Mouse (Mus musculus) cerebellum, adult 11-12 months (tissue): ENCODE results near the gene Noct.
"Not testable (repeated sequence)": the region's sequence is repeated elsewhere in the genome, so short reads cannot be mapped to it uniquely, and the experiment has no call there.

Experiments used
- DNase-seq: peaks from one replicate; pipeline ENCODE4 v3.0.0; 2022

The Noct gene

DNA sequence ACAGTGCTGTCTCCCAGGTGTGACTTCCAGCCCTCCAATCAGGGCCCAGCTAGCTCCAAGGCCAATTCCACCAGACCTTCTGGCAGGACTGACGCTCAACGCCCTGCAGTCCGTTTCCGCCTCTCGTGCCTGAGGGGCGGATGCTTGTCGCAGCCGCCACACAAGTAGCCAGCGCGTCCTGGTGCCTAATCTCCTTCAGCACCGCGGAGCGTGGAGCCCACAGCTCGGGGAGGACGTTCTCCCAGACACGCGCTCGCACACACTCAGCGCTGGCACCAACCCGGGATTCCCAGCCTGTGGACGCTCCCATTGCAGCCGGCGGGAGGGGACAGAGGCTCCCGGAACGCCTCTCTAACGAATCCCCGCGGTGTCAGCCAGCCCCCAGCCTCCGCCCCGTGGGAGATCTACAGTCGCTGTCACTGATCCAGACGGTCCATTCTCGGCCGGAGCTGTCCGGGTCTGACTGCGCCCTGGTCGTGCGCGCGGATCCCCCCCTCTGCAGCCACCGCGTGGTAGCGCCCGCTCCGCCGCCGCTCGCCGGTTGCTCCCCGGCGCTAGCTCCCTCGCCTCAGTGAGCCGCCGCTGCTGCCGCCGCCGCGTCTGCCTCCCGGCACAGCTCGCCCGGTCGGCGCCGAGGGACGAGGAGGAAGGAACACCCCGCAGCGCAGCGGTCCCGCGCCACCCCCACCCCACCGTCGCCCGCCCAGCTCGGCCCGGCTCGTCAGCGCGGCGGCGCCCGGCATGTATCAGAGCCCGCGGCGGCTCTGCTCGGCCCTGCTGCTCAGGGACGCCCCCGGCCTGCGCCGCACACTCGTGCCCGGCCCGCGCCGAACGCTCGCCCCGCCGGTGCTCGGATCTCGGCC is at the start of gene Noct:
TSS of gene Noct (plus strand) at position 85 of the 863 bp plus-strand sequence.
- DNase-seq, result peak; percentile 93

GRCm38 (mm10) chr3:51178158-51178557 is 46.1 kb upstream of the Noct start:
- no peak for DNase-seq

DNA sequence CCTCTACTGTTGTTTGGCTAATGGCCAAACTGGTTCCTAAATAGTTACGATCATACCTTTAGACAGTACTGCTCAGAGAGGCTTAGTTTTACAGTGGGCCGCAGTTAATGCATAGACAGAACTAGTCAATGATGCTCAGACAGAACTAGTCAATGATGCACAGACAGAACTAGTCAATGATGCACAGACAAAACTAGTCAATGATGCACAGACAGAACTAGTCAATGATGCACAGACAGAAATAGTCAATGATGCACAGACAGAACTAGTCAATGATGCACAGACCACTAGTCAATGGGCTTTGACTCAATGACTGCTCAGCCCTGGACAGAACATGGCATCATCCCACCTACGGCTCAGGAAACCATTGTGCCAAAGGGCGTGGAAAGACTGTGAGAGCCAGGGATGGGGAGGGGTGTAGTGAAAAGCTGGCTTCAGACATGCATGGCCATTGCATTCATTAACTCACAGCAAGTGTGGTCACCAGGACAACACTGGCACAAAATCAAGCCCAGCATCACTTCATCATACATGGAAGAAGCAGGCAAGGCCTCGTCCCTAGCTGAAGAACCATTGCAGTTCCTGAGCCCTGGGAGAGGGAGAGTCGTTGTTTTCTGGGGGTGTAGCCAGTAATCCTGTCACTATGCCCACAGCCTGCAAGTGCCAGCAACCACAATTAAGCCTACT is 44.6 kb upstream of the Noct start:
- no peak for DNase-seq

GRCm38 (mm10) chr3:51180341-51180940 is 43.8 kb upstream of the Noct start:
- no peak for DNase-seq

DNA sequence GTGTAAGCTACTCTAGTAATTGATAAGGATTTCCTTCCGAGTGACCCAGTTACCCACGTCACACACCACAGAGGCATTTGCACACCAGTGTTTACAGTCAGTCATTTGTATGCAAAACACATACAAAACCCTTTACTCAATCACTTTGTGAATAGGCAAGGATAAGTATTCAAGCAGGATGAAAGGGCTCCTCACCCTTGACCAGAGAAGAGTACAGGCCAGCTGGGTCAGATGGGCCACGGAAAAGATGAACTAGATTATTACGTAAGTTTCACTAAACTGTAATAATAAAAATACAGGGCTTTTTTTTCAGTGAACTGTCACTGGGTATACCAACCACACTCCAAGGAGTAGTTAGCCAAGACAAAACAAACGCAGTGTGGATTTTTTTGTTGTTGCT is 41.8 kb upstream of the Noct start:
- no peak for DNase-seq

DNA sequence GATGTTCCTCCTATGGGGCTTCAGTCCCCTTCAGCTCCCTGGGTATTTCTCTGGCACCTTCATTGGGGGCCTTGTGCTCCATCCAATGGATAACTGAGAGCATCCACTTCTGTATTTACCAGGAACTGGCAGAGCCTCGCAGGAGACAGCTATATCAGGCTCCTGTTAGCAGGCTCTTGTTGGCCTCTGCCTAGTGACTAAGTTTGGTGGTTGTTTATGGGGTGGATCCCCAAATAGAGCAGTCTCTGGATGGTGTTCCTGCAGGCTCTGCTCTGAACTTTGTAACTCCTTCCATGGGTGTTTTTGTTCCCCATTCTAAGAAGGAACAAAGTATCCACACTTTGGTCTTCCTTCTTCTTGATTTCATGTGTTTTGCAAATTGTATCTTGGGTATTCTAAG is 40.7 kb upstream of the Noct start:
- DNase-seq, result not testable (repeated sequence)

GRCm38 (mm10) chr3:51183967-51184366 is 40.3 kb upstream of the Noct start:
- DNase-seq, result not testable (repeated sequence)

DNA sequence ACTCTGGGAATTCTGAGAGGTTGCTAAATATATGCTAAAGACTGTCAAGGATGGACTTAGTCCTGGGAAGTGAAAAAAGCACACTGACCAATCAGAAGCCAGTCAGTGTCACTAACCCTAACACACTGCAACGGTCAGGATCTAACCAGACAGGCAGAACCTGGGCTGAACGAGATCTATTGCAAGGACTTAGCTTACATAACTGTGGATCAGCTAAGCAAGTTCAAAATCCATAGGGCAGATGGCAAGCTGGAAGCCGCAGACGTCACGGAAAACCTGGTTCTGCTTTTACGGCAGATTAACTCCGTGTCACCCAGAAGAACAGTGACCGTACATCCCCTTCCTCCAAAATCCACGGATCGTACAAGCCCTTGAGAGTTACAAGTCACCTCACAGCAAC is 39.5 kb upstream of the Noct start:
- DNase-seq, result no peak

GRCm38 (mm10) chr3:51185406-51185805 is 38.8 kb upstream of the Noct start:
- DNase-seq, result no peak

- no peak for DNase-seq
Measured at GRCm38 (mm10) chr3:51194075-51194474, 30.2 kb upstream of the Noct start.

DNA sequence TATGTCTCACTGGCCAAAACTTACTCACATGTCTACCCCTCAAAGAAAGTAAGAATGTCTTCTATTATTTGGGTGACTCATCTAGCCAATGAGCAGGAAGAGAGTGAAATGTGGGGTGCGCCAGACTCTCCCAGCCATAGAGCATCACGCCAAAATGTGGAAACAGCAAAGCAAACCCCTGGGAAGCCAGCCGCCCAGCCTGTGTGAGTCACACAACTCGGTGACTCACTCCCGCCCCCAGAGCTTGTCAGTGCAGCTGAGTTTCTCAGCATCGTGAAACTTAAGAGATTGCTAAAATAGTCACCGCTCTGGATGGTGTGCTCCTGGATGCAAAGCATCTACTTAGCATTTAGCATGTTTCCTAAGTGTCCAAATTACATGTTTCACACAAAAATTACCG is 28.9 kb upstream of the Noct start:
- no peak for DNase-seq

DNA sequence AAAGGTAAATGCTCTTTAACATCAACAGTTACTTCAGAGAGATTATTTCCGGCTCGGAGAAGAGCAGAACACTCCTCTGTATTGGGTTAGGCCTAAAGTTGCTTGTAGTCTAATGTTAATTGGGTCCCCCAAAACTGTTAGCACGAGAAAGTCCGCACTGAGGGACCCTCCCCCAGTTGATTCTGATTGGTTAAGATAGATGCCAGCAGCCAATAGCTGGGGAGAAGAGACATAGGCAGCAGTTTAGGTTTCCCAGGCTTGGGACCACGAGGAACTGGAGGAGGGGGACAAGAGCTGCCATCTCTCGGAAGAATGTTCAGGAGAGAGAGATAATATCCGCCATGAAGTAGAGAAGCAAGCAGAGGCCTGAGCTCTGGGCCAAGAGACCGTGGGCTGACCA is 28.5 kb upstream of the Noct start:
- no peak for DNase-seq

GRCm38 (mm10) chr3:51196724-51197111 is 27.5 kb upstream of the Noct start:
- DNase-seq, result no peak

GRCm38 (mm10) chr3:51197112-51197731 is 27.0 kb upstream of the Noct start:
- DNase-seq, result no peak

GRCm38 (mm10) chr3:51198291-51198690 is 26.0 kb upstream of the Noct start:
- DNase-seq, result no peak

DNA sequence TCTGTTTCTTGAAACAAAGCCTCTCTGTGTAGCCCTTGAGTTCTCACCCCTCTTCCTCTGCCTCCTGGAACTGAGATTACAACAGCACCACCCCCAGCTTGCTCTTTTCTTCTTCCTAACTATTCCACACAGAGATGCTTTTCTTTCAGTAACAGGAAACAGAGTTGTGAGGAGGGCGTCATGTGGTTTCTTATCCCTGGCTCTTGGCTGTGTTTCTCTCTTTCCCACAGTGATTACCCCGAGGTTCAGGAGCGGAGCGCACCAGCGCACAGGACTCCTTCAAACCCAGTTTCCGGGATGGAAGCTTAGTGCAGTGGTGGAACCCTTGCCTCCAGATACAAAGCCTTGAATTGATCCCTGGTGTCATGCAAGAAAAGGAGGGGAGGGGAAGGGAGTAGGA is 25.1 kb upstream of the Noct start:
- DNase-seq, result no peak

GRCm38 (mm10) chr3:51200311-51200710 is 23.9 kb upstream of the Noct start:
- DNase-seq, result no peak

DNA sequence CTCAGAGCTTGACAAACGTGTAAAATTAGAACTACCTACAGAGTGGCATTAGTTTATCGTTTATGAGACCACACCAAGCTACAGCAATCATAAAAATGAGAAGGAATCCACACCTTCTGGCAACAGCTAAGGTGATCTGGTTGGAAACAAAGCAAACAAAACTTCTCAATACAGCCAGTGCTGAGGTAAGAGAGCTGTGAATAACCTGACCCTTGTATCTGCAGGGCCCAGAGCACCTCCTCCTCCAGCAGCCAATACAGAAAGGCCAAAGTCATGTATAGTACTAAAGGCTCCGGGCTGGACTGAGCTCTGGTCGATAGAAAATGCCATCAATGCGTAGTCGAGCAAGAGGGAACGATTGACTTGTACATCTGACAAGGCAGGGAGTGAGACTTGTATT is 23.4 kb upstream of the Noct start:
- DNase-seq, result no peak

DNA sequence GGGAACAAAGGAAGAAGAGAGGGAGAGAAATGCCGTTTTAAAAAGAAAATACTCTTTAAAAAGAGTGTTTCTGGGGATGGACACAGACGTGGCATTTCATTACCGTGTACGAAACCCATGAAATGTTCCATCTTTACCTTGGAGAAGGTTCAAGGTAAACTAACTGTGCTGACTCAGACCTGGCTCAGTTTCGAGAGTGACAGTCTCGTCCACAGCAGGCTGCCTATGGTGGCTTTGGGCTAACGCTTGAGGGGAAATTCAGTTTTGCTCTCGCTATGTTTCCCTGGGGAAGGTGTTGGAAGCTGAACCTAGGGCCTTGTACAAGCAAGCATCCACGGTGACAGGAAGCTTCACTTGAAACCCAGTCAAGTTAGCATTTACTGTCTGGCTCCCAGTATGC is 22.3 kb upstream of the Noct start:
- no peak for DNase-seq

GRCm38 (mm10) chr3:51202491-51202987 is 21.7 kb upstream of the Noct start:
- no peak for DNase-seq

DNA sequence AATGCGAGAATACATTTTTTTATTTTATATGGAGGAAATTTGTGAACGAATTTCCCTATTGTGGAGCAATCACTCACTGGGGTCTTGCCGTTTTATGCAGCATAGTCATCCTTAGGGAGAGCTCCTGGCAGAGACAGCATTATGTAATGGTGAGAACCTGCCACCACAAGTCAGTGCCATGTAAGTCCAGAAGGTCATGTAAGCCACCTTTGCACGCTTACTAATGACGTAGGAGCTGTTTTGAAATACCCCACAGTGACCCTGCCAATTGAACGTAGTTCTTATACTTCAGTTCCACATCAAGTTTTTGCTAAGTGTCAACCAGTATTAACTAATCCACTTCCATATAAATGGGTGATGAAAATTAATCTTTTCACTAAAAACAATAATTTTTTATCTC is 20.3 kb upstream of the Noct start:
- DNase-seq, result no peak

DNA sequence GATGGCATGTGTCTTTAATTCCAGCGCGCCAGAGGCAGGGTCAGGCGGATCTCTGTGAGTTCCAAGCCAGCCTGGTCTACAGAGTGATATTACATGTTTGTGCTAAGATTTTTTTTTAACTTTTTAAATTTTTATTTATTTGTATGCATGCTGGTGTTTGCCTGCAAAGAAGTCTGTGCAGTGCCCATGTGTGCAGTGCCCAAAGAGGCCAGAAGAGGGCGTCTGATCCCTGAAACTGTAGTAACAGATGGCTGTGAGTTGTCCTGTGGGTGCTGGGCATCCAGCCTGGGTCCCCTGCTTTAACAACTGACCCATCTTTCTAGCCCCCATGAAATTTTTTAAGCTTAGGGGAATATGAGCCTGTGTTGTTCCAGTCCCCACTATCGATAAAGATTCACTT is 19.8 kb upstream of the Noct start:
- no peak for DNase-seq

DNA sequence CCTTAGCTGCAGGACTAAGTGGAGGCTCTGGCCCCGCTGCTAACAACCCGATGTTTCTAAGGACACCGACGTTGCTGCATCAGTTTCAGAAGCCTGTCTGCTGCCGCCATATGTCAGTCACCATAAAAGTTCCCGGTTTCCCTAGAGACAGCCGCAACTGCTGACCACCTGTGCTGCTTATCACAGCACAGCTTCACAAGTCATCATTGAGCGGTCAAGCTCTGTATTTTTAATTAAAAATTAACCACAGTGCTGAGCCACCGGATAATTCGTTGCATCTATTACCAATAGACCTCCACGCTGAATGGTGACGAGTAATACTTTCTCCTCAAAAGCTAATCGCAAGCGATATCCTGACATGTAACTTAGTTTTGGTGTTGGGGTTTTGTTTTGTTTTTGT is 19.4 kb upstream of the Noct start:
- DNase-seq, result no peak
